Mouse (Mus musculus): ENCODE results near the gene Pigu.

Pigu gene

GRCm38 (mm10) chr2:155367635-155368284 lies 10.5 kb upstream of the Pigu start:
- DNase-seq (ENCODE audit: low spot score in 2 of 2) = no peak

DNA sequence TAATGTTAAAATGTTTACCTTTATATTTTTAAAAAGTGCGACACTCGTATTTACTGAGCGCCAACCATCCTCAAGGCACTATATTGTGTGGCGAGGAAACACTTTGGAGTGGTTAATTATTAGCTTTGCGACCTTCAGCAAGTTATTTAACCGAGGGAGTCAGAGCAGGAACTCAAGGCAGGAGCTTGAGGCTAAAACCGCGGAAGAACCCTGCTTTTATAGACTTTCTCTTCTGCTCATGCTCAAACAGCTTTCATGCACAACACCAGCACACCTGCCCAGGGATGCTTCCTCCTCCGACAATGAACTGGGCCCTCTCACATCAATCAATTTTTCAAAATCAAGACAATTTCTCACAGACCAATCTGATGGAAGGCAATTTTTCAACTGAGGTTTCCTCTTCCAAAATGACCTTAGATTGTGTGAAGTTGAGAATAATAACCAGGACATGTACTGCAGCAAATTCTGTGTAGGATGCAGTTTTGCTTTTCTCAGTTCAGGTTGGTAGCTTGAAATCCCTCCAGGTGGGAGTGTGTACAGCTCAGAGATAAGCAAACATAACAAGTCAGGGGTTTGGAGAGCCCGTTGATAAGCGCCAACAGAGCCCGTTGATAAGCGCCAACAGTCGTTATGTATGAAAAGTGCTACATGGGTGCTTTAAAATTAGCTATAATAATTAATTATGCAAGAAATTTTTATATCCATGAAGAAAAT lies 613 bp upstream of the Pigu start:
- DNase-seq (ENCODE audit: low spot score in 2 of 2) = no peak

DNA sequence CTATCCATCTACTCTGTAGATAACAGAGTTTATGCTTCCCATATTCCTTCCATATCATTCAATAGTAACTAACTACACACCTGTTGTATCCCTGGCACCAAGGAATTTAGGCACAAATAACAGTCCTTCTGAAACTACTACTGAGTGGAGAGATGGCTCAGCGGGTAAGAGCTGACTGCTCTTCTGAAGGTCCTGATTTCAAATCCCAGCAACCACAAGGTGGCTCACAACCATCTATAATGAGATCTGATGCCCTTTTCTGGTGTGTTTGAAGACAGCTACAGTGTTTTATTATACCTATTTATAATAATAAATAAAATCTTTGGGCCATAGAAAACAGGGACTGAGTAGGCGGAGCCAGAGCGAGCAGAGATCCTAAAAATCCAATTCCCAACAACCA lies 2.8 kb downstream of the Pigu start:
- no peak for DNase-seq (ENCODE audit: low spot score in 2 of 2)

- DNase-seq (ENCODE audit: low spot score in 2 of 2) = no peak
Observed at GRCm38 (mm10) chr2:155346670-155347069, 10.6 kb downstream of the Pigu start.

DNA sequence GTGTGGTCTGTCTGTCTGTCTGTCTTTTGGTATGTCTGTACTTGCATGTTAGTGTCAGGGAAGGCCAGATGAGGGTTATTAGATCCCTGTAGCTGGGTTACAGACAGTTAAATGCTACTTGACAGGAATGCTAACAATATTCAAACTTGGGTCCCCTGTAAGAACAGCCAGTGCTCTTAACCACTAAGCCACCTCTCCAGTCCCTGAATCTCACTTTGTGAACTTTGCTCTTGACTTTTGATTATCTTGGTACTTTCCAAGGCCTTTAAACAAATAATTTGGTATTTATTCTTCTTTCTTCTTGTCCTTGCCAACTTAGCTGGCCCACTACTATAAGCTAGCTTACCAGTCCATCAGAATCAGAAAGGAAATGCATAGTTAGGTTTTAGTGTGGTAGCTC lies 17.1 kb downstream of the Pigu start:
- no peak for DNase-seq (ENCODE audit: low spot score in 2 of 2)

DNA sequence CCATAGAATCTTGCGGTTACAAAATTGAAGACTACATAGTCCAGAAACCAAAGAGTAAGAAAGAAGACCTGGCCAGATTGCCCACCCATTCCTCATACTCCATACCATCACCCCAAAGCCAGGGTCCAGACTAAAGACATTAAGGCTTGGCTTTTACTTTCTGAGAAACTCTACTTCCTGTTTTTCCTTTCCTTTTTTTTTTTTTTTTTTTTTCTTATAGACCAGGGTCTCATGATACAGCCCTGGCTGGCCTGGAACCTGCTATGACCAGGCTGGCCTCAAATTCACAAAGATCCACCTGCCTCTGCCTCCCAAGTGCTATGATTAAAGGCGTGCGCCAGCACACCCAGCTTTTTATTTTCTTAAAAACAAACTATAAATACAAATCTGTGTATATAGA lies 21.0 kb downstream of the Pigu start:
- no peak for DNase-seq (ENCODE audit: low spot score in 2 of 2)

GRCm38 (mm10) chr2:155335231-155335630 lies 22.0 kb downstream of the Pigu start:
- DNase-seq (ENCODE audit: low spot score in 2 of 2) = no peak

GRCm38 (mm10) chr2:155333421-155333820 lies 23.8 kb downstream of the Pigu start:
- no peak for DNase-seq (ENCODE audit: low spot score in 2 of 2)

GRCm38 (mm10) chr2:155331351-155331750 lies 25.9 kb downstream of the Pigu start:
- DNase-seq (ENCODE audit: low spot score in 2 of 2) = no peak

DNA sequence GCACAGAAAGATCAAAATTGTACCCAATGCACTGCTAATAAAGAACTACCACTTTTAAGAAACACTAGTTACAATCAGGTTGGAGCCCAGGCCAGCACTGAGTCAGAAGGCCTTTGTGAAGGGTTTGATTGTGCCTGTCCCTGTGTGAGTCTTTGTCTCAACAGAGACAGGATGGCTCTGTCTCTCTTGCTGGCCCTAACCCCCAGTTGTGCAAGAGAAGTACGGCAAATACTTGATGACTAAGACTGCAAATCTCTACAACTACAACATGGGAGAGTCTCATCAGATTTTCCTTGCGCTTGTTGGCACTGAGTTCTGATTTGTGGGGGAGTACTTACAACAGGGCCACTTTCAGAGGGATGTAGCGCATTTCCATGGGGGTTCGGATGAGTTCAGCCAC lies 26.4 kb downstream of the Pigu start:
- no peak for DNase-seq (ENCODE audit: low spot score in 2 of 2)

DNA sequence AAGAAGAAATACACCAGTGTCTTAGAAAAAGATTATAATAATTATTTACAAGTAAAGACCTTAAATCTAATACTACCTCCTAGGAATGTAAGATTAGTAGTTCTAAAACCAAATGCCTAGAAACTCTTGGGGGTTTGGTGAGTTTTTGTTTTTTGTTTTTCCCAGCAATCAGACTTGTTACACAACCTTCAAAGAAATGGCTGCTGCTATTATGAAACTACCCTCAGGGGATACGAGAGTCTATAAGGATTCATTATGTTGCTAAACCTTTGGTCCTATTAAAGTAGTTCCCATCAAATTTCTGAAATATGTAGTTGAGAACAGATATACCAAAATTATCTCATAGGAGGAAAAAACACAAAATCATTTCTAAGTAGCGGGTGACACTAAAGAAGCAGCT lies 27.5 kb downstream of the Pigu start:
- no peak for DNase-seq (ENCODE audit: low spot score in 2 of 2)

- DNase-seq (ENCODE audit: low spot score in 2 of 2) = no peak
Observed at GRCm38 (mm10) chr2:155328906-155329305, 28.3 kb downstream of the Pigu start.

DNA sequence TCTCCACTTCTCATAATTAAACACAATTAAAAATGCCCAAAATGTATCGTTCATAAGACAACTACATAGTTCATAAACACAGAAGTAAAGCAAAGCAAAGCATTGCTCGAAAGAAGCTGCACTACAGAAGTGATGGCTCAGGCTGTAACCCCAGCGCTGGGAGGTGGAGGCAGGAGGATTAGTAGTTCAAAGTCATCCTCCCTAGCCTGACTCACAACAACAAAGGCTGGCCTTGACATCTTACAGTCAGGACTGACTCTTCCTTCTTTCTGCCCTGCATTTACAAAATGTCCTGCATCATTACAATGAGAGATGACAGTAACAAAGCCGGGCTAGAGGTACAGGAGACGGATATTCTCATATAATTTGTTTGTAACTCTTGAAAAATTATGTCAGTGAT lies 29.3 kb downstream of the Pigu start:
- no peak for DNase-seq (ENCODE audit: low spot score in 2 of 2)

- no peak for DNase-seq (ENCODE audit: low spot score in 2 of 2)
Observed at GRCm38 (mm10) chr2:155326001-155326400, 31.2 kb downstream of the Pigu start.

DNA sequence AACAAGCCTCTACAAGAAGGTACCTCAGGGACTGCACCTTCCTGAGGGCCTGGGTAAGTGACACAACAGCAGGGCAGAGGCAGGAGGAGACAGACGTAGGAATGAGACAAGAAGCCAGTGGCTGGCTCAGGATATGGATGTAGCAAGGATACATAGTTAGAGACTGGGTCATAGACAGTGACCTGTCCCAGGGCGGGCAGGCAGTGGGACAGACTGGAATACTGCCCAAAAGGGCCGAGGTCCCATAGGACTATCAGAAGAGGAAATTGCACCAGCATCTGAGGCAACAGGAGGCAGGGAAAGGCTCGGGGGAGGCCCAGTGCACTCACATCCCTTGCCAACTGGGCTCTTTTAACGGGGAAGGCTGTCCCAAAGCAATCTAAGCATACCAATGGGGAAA lies 36.6 kb downstream of the Pigu start:
- peak in 1 of 2 experiments; percentile 73 for DNase-seq (ENCODE audit: low spot score in 2 of 2)

DNA sequence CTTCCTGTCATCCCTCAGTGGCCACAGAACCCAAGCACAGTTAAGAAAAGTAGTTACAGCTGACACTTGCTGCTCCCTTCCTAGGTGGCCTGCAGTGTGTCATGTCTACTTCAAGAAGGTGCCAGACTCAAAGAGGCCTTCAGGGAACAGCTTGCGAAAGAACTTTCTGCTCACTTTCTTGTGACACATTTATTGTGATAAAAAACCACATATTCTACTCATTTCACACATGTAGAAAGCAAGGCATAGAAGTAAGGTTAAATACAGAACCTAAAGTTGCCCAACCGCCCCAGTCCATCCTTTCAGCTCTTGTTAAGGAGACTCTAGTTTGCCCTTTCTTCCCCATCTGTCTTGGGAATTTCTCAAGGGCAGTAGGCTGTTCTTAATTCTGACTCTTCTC lies 38.6 kb downstream of the Pigu start:
- DNase-seq (ENCODE audit: low spot score in 2 of 2) = no peak

DNA sequence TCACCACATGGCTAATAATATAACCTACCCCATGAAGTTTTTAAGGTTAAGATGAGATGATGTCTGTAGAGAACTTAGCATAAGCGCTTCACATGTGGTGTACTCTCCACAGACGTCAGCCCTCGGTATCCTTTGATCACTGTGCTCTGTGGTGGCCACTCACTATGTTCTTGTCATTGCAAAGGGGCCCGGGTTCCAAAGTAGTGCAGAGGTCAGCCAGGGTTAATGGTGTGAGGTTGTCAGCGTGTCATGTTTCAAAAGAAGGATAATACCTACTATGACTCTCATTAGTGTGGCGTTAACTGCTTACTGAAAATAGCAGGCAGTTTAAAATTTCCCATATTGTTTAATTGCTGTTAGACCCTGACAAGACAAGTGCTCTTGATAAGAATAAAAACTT lies 43.6 kb downstream of the Pigu start:
- DNase-seq (ENCODE audit: low spot score in 2 of 2) = no peak

- DNase-seq (ENCODE audit: low spot score in 2 of 2) = peak in 1 of 2 experiments; percentile 10
Observed at GRCm38 (mm10) chr2:155308936-155309592, 48.2 kb downstream of the Pigu start.

DNA sequence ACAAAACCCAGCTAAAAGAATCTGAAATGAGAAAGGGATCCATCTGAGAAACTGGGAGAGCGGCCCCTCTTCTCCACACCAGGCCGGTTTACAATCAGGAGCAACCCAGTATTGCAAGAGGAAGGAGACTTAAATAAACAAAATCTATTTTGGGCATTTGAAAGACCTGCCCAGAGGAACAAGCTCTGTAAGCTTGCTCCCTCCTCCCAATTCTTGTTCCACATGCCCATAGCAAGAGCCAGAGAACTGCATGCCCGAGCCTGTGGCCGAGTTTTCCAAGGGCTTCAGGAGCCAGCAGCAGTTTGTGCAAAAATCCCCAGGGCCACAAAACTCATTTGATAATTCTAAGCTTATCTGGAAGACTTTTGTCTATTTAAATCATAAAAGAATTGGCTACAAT lies 57.7 kb downstream of the Pigu start:
- peak; percentile 24 to 58 for DNase-seq (ENCODE audit: low spot score in 2 of 2)

DNA sequence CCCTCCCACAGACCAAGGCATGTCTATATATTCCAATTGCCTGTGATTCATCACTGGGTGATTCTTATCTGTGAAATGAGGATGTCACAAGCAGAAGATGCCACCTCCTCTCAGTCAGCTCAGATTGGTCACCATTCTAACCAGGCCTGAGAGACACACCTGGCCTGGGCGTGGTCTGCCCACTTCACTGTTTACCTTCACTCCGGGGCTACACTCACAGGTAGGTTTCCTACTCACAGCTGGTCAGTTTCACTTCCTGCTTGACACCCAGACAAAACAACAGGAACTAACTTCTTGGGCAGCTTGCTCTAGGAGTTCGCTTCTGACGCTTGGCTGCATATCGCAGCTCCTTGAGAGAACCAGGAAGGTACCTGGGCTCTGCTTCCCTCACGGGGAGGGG lies 61.8 kb downstream of the Pigu start:
- DNase-seq (ENCODE audit: low spot score in 2 of 2) = no peak

DNA sequence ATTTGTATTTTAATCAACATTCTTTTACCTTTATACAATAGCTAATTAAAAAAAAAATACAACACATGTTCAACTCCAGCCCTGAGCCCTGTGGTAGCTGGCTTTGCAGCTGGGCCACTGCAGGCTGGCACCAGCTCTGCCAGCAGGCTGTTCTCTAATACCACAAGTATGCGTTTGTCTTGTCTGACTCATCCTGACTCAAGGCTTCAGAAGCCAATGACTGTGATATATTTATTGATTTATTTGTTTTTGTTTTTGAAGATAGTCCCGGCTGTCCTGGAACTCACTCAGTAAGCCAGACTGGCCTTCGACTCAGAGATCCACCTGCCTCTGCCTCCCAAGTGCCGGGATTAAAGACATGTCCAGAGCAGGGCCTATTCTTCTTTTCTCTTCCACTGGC lies 63.3 kb downstream of the Pigu start:
- no peak for DNase-seq (ENCODE audit: low spot score in 2 of 2)

DNA sequence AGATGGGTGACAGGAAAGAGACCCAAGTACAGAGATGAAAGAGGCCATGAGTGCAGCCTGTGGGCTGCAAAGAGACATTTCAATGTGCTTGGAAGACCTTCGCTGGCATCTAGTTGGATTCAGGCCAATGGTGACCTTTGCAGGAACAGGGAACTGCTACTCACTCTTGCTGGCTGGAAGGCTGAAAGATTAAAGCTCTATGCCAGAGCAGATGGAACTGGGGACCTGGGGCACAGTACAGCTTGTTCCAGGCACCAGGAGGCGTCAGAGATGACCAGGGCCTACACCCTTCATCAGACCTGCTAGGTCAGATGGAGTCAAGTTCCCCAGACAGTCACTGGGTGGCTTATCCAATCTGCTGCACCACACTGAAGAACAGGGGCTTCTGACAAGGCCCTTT lies 63.8 kb downstream of the Pigu start:
- DNase-seq (ENCODE audit: low spot score in 2 of 2) = no peak

- no peak for DNase-seq (ENCODE audit: low spot score in 2 of 2)
Observed at GRCm38 (mm10) chr2:155290066-155290465, 67.2 kb downstream of the Pigu start.
